Mouse (Mus musculus): ENCODE measurements around the gene Nxt1. TPM values are rescaled to one million over a fixed set of nuclear protein-coding genes. Genes with fewer than 3 reads are reported as not detected.
A peak's percentile ranks its signal among the peaks of the same experiment; 100 is the strongest.

The Nxt1 gene
- 10 to 100 TPM; 20.0 to 22.6 TPM for total RNA-seq (2021)
- long read RNA-seq, experiment 1, transcript Nxt1-201 (2 exons, 956 nt) = major isoform, 39 of 50 reads
- long read RNA-seq, experiment 1, partial matches to known transcripts = 5 of 50 reads
- long read RNA-seq, experiment 1, other reads (novel, unspliced or antisense) = 2 of 50 reads
- long read RNA-seq, experiment 2, transcript Nxt1-201 (2 exons, 956 nt) = major isoform, 25 of 44 reads
- long read RNA-seq, experiment 2, partial matches to known transcripts = 18 of 44 reads
- long read RNA-seq, experiment 2, other reads (novel, unspliced or antisense) = 0 of 44 reads

DNA sequence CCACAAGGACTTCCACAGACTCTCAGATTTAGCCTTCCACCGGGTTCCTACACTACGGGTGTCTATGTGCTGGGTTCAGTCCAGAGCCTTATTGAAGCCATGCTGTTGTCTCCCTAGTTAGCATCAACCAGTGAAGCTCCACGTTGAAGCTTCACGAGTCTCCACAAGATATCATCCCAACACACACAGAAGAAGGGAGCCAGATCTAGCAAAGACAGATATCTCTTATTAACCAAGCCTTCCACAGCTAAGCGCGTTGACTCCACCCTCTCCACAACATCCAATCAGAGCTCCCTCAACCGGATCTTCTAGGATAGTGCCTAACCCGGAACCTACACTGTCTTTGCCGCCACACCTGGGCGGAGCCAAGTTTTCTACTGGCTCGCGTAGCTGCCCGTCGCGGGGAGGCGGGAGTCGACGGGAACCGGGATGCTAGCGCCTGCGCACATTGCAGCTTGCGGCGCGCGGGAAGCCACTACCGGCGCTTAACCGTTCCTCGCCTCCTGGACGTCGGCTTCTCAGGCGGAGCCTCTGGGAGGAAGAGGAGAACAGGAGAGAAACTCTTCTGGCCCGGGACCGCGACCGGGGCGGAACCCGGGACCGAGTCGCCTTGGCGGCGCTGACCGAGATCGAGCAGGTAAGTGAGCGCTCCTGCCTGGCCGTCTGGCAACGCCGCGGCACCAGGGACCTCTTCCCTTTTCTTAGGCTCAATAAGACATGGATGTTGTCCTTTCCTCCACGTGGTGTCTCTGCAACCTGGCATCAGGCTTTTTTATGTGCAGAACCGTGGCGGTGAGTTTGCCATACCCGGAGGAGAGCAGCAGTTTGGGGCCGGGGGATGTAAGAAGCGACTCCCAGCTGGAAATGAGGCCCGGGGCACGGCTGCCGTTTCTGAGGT is at the start of gene Nxt1:
Nxt1 (plus strand) TSS at position 403 of the 898 bp plus-strand sequence.
- peak; percentile 100 for DNase-seq

GRCm38 (mm10) chr2:148623067-148623466 is 49.3 kb upstream of the Nxt1 start:
- DNase-seq = no peak

GRCm38 (mm10) chr2:148624484-148624883 is 47.9 kb upstream of the Nxt1 start:
- no peak for DNase-seq

GRCm38 (mm10) chr2:148627011-148627471 is 45.4 kb upstream of the Nxt1 start:
- DNase-seq = peak; percentile 46

DNA sequence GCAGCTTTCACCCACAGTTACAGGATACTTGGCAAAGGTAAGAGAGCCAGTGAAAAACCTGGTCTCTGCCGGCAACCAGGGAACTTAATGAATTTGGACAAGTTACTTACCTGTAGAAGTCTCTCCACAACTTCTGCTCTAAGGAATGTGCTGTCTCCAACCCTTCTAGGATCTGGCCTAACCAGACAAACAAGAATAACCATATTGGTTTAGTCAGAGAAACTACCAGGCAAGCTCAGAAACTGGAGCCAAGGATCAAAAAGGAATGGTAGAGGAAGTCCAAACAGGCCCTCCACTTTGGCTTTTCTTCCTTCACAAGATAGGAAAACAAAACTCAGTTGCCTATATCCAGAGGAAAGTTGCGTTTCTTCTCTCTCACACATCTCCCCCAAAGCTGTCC is 41.4 kb upstream of the Nxt1 start:
- no peak for DNase-seq

DNA sequence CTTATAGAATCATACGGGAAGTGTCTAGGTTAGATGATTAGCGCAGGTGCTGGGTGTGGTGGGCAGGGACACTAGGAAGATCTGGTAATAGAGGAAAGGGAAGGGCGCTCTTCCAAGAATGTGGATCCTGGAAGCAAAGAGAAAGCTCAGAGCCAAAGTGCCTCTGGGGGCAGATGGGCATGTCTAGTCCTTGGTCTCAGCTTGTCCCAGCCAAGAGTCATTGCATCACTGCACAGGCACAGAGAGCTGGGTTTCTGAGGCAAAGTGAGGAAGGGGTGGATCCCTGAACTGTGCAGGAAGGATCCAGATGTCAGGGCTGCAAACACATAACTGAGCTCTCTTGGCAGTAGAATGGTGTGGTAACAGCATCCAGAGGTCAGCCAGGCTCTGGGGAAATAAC is 40.8 kb upstream of the Nxt1 start:
- peak; percentile 6 for DNase-seq

GRCm38 (mm10) chr2:148634466-148634865 is 37.9 kb upstream of the Nxt1 start:
- no peak for DNase-seq

GRCm38 (mm10) chr2:148642610-148643370 is 29.6 kb upstream of the Nxt1 start:
- DNase-seq = peak; percentile 19

GRCm38 (mm10) chr2:148644421-148645000 is 27.9 kb upstream of the Nxt1 start:
- DNase-seq = no peak

DNA sequence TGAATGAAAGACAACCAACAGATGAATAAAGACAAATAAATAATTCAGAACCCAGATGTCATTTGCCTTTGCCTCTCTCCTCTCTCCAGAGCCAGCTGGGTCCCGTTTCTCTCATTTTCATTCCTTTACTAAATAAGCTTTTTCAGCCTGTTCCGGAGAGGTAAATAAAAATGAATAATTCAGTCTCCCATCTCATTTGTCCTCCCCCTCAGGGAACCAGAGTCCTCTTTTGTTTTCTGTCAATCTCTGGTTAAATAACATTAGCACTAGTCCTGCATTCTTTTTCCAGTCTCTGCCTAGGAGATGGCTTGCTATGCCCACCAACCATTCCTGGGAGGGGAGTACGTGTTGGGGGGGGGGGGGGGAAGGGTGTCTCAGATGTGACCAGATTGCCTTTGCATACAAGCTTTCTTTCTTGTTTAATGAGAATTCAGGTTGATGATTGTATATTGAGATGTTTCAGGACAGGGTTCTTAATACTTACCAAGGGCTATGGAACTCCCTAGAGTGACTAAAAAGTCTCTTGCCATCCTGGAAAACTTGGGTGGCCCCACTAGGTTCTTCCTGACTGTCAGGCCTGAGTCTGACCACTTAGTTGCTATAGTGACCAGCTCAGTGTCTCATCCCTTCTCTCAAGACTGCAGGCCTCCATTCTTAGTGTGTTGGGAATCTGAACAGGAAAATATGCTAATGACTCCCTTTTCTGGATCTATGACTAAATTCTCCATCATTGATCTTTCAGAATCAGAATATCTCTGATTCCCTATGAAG is 21.6 kb upstream of the Nxt1 start:
- no peak for DNase-seq

GRCm38 (mm10) chr2:148654961-148655360 is 17.4 kb upstream of the Nxt1 start:
- DNase-seq = peak; percentile 77

- DNase-seq = no peak
Observed at GRCm38 (mm10) chr2:148663458-148663857, 8.9 kb upstream of the Nxt1 start.

DNA sequence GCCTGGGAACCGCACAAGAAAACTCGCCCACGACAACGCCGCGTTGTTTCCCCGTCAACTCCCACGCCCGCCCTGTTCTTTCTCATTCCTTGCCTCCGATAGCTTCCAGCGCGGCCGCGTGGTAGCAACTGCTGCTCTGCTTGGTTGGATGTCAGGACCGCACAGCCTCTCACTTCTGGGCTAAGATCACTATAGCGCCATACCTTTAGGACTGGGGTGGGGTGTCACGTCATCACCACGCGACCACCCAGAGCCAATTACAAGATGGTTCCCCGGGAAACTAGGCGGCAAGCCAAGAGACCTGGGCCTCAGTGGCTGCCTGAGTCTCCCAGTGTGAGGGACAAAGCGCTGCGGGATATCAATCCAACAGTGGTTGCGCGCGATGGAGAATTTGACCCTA is 5.4 kb downstream of the Nxt1 start:
- peak; percentile 83 for DNase-seq

DNA sequence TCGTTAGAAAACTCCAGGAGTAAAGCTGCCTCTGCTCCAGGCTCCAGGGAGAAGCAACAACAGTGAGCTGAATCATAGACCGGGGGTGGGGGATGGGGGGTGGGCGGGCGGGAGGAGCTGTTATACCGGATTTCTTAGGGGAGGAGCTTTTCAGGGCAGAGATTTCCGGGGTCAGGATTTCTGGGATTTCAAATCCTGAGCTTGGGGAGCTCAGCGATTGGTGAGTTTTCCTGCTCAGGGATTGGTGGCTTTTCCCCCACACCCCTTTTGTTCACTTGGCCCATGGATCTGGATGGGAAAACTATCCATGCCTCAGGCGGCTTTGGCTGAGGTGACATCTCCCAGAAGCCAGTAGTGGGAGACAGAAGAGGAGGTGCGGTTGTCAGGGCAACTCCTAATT is 6.9 kb downstream of the Nxt1 start:
- peak; percentile 80 for DNase-seq

DNA sequence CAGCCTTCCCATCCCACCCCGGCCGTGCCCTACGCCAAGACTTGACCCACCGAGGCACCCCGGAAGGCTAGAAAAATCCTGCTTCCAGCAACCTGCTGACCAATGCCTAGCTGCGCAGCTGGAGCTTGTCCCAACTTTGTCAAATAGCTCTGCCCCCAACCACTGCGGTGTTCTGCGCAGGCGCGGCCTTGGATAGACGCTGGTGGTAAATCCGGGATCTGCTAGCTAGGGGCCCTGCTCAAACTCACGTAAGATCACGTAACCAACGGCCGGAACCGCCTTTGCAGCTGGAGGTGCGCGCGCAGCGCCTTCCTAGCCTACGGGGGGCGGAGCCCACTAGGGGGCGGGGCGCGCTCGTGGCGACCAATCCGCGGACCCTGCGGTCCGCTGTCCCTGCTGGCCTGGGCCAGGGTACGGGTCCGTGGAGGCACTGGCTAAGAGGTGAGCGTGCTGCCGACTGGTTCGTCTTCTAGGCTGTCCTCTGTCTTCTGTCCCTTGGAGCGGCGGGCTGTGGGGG is 8.4 kb downstream of the Nxt1 start, which contains the start of gene Gzf1:
Gzf1 (plus strand) TSS at position 249 of the 517 bp plus-strand sequence.
- DNase-seq = peak; percentile 100

GRCm38 (mm10) chr2:148681461-148681891 is 9.1 kb downstream of the Nxt1 start:
- peak; percentile 74 for DNase-seq

DNA sequence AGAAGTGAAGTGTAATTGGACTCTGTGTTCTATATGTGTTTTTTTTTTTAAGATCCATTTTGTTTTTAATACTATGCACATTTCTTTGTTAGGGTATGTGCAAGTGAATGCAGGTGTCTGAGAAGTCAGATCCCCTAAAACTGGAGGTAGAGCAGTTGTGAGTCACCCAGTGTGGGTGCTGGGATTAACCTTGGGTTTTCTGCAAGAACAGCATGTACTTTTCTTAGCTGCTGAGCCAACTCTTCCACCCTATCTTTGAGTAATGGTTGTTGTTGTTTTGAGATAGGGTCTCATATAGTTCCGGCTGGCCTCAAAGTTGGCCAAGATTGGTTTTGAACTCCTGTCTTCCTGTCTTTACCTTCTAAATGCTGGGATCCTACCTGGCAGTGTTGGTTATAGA is 10.6 kb downstream of the Nxt1 start:
- no peak for DNase-seq

GRCm38 (mm10) chr2:148684972-148685371 is 12.6 kb downstream of the Nxt1 start:
- DNase-seq = no peak

DNA sequence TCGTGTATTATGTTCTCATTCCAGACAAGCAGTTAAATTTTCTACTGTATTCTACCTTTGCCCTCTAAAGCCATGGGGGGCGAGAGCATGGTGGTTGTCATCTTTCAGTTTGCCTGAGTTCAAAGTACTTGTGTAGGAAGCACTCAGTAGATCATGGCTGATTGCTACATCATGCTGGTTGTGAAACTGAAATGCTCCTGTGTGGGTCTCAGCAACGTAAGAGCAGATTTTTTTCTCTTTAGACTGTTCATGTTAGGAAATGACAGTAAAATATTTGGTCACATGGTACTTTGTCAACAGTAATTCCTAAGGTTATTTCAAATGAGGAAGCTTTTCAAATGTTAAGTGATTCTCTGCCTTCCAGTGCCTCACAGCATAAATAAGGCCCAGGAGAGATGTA is 13.3 kb downstream of the Nxt1 start:
- DNase-seq = no peak

DNA sequence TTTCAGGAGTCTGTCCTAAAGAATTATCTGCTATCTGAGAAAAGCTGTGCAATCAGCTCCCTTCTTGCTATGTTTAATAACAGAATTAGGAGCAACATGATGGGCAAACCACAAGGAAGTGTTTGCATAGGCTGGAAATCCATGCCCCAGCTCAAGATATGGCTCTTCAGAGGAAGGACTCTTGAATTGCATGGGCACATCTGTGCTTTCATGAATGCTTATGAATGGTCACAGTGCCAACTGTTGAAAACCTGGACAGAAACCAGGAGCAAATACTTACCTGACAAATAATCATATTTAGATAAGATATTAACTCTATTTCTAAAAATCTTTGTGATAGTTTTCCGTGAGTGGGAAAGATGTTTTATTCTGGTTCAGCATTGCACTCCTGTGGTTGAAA is 14.5 kb downstream of the Nxt1 start:
- no peak for DNase-seq

- no peak for DNase-seq
Observed at GRCm38 (mm10) chr2:148687971-148688370, 15.6 kb downstream of the Nxt1 start.

Data from adrenal gland, postnatal 10 days (tissue).